Mouse (Mus musculus): ENCODE data around the gene Rnf38. TPM values are rescaled to one million over a fixed set of nuclear protein-coding genes. Genes with fewer than 3 reads are reported as not detected.

The Rnf38 gene
- polyA plus RNA-seq, 1 experiment from 2014 or later, result 5.6 TPM

DNA sequence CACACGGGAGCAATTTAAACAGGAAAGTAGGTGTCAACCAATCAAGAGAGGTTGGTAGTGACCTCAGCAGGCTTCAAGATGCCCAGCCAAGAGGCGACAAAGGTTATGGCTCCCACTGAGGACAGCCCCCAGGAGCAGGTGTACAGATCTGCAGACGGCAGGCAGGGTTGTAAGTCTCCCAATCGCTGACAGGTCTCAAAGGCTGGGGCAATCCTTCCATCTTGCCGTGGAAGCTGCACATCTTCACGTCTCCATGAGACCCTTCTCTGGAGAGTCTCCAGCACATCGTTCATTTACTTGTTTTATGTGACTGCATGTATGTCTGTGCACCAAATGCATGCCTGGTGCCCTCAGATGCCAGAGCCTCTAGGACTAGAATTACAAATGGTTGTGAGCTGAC lies 122.8 kb downstream of the Rnf38 start:
- TF ChIP-seq CTCF (IDR thresholded peaks at IDR 0.05; ENCODE audit: low read depth) (no peak), EP300 (IDR thresholded peaks at IDR 0.05; ENCODE audit: low read depth) (no peak)
- H3K4me2 ChIP-seq (ENCODE audit: low read depth, low read length), result no peak overlapping the region
- H3K27me3 ChIP-seq (ENCODE audit: insufficient read depth, low read length), result 0 out of 2 replicates have a peak, but pooled peaks cover 3% of the 10 kb centered on the region
- no peak for ATAC-seq
- peaks cover 5% of the 10 kb centered on the region for H3K4me1 ChIP-seq (ENCODE audit: insufficient read depth)
- 82% methylated on average over 7 of the region's 7 CpGs for WGBS (ENCODE audit: insufficient replicate concordance)
- H3K27ac ChIP-seq (ENCODE audit: low read depth), result no peak overlapping the region
- no peaks in the 10 kb centered on the region for H3K9me3 ChIP-seq (ENCODE audit: low read length)
- DNase-seq, result no peak
- H3K36me3 ChIP-seq (replicated peaks; ENCODE audit: insufficient read depth, low read length), result no peaks in the 10 kb centered on the region
- no peak overlapping the region for H3K4me3 ChIP-seq (ENCODE audit: low read depth, low read length)
- H3K9ac ChIP-seq (replicated peaks), result no peak overlapping the region

- no peak overlapping the region for H3K27ac ChIP-seq (ENCODE audit: low read depth)
- peaks cover 18% of the 10 kb centered on the region for H3K4me1 ChIP-seq (ENCODE audit: insufficient read depth)
- DNase-seq (no peak), ATAC-seq (no peak)
- no peak overlapping the region for H3K9ac ChIP-seq (replicated peaks)
- no peaks in the 10 kb centered on the region for H3K36me3 ChIP-seq (replicated peaks; ENCODE audit: insufficient read depth, low read length)
- TF ChIP-seq CTCF (IDR thresholded peaks at IDR 0.05; ENCODE audit: low read depth) (no peak), EP300 (IDR thresholded peaks at IDR 0.05; ENCODE audit: low read depth) (no peak)
- H3K4me3 ChIP-seq (ENCODE audit: low read depth, low read length), result no peak overlapping the region
- 0 out of 2 replicates have a peak, but pooled peaks cover 3% of the 10 kb centered on the region for H3K27me3 ChIP-seq (ENCODE audit: insufficient read depth, low read length)
- no peaks in the 10 kb centered on the region for H3K9me3 ChIP-seq (ENCODE audit: low read length)
- 86% methylated on average over 6 of the region's 6 CpGs for WGBS (ENCODE audit: insufficient replicate concordance)
- H3K4me2 ChIP-seq (ENCODE audit: low read depth, low read length), result no peak overlapping the region
Observed at GRCm38 (mm10) chr4:44108297-44108696, 125.3 kb downstream of the Rnf38 start.

DNA sequence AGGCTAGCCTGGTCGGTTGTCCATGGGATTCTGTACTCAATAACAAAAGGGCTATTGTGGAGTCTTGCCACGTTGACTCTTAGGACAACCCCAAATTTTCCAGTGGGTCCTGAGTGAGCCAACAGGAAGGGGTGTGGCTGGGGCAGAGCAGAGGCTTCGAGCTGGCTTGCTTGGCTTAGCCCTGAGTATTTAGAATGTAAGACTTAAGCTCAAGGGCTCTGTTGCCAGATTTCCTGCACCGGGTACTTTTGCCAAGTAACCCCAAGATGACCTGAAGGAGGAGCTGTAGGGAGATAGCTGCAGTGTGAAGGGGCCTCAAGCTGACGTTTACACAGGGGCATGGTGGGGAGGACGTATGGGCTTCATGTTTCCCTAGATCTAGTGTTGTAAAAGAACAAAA lies 126.2 kb downstream of the Rnf38 start:
- ATAC-seq, result no peak
- no peak for DNase-seq
- Histone ChIP-seq H3K4me3 (ENCODE audit: low read depth, low read length) (no peak overlapping the region), H3K9ac (replicated peaks) (no peak overlapping the region), H3K27me3 (ENCODE audit: insufficient read depth, low read length) (0 out of 2 replicates have a peak, but pooled peaks cover 3% of the 10 kb centered on the region), H3K4me1 (ENCODE audit: insufficient read depth) (peaks cover 18% of the 10 kb centered on the region), H3K36me3 (replicated peaks; ENCODE audit: insufficient read depth, low read length) (no peaks in the 10 kb centered on the region), H3K4me2 (ENCODE audit: low read depth, low read length) (no peak overlapping the region), H3K9me3 (ENCODE audit: low read length) (no peaks in the 10 kb centered on the region), H3K27ac (ENCODE audit: low read depth) (no peak overlapping the region)
- TF ChIP-seq CTCF (IDR thresholded peaks at IDR 0.05; ENCODE audit: low read depth) (peak; percentile 15), EP300 (IDR thresholded peaks at IDR 0.05; ENCODE audit: low read depth) (no peak)
- WGBS (ENCODE audit: insufficient replicate concordance), result 36% methylated on average over 6 of the region's 6 CpGs

GRCm38 (mm10) chr4:44106297-44106821 lies 127.2 kb downstream of the Rnf38 start:
- Histone ChIP-seq H3K36me3 (replicated peaks; ENCODE audit: insufficient read depth, low read length) (no peaks in the 10 kb centered on the region), H3K27me3 (ENCODE audit: insufficient read depth, low read length) (0 out of 2 replicates have a peak, but pooled peaks cover 3% of the 10 kb centered on the region), H3K9ac (replicated peaks) (no peak overlapping the region), H3K4me3 (ENCODE audit: low read depth, low read length) (no peak overlapping the region), H3K4me1 (ENCODE audit: insufficient read depth) (peaks cover 18% of the 10 kb centered on the region), H3K9me3 (ENCODE audit: low read length) (no peaks in the 10 kb centered on the region), H3K27ac (ENCODE audit: low read depth) (peak overlapping the region; percentile 9; the same call in 1 of the 2 replicates), H3K4me2 (ENCODE audit: low read depth, low read length) (peak overlapping the region; percentile 29)
- WGBS (ENCODE audit: insufficient replicate concordance), result 14% methylated on average over 18 of the region's 18 CpGs
- TF ChIP-seq EP300 (IDR thresholded peaks at IDR 0.05; ENCODE audit: low read depth) (no peak), CTCF (IDR thresholded peaks at IDR 0.05; ENCODE audit: low read depth) (no peak)
- peak; percentile 21 for DNase-seq
- ATAC-seq, result no peak

GRCm38 (mm10) chr4:44104195-44104917 lies 129.2 kb downstream of the Rnf38 start:
- ATAC-seq, result peak; percentile 89
- H3K4me2 ChIP-seq (ENCODE audit: low read depth, low read length), result peak overlapping the region; percentile 22; the same call in 1 of the 2 replicates
- peak; percentile 33; the same call in 1 of the 2 replicates for TF ChIP-seq EP300 (IDR thresholded peaks at IDR 0.05; ENCODE audit: low read depth)
- TF ChIP-seq CTCF (IDR thresholded peaks at IDR 0.05; ENCODE audit: low read depth), result no peak
- no peak overlapping the region for H3K9ac ChIP-seq (replicated peaks)
- H3K4me1 ChIP-seq (ENCODE audit: insufficient read depth), result peaks cover 18% of the 10 kb centered on the region
- H3K9me3 ChIP-seq (ENCODE audit: low read length), result no peaks in the 10 kb centered on the region
- H3K36me3 ChIP-seq (replicated peaks; ENCODE audit: insufficient read depth, low read length), result no peaks in the 10 kb centered on the region
- 48% methylated on average over 8 of the region's 8 CpGs for WGBS (ENCODE audit: insufficient replicate concordance)
- peak; percentile 40 for DNase-seq
- peak overlapping the region; percentile 69 for H3K27ac ChIP-seq (ENCODE audit: low read depth)
- H3K27me3 ChIP-seq (ENCODE audit: insufficient read depth, low read length), result 0 out of 2 replicates have a peak, but pooled peaks cover 3% of the 10 kb centered on the region
- H3K4me3 ChIP-seq (ENCODE audit: low read depth, low read length), result no peak overlapping the region

- no peak overlapping the region for H3K9ac ChIP-seq (replicated peaks)
- no peak overlapping the region for H3K4me3 ChIP-seq (ENCODE audit: low read depth, low read length)
Observed at GRCm38 (mm10) chr4:44103620-44104019, 130.0 kb downstream of the Rnf38 start.

More at GRCm38 (mm10) chr4:44103620-44104019, 130.0 kb downstream of the Rnf38 start:
- peak; percentile 55 for DNase-seq
- H3K36me3 ChIP-seq (replicated peaks; ENCODE audit: insufficient read depth, low read length), result no peaks in the 10 kb centered on the region
- no peaks in the 10 kb centered on the region for H3K9me3 ChIP-seq (ENCODE audit: low read length)
- TF ChIP-seq CTCF (IDR thresholded peaks at IDR 0.05; ENCODE audit: low read depth) (no peak), EP300 (IDR thresholded peaks at IDR 0.05; ENCODE audit: low read depth) (peak; percentile 33; the same call in 1 of the 2 replicates)
- H3K4me2 ChIP-seq (ENCODE audit: low read depth, low read length), result 0 out of 2 replicates have a peak overlapping the region, but pooled peaks have one; percentile 22
- H3K4me1 ChIP-seq (ENCODE audit: insufficient read depth), result peaks cover 18% of the 10 kb centered on the region
- H3K27ac ChIP-seq (ENCODE audit: low read depth), result peak overlapping the region; percentile 69
- ATAC-seq, result peak; percentile 86
- WGBS (ENCODE audit: insufficient replicate concordance), result 77% methylated on average over 8 of the region's 8 CpGs
- 0 out of 2 replicates have a peak, but pooled peaks cover 3% of the 10 kb centered on the region for H3K27me3 ChIP-seq (ENCODE audit: insufficient read depth, low read length)

Data from liver, postnatal 0 days (tissue).